Mouse (Mus musculus): ENCODE data around the gene Trex2.

DNA sequence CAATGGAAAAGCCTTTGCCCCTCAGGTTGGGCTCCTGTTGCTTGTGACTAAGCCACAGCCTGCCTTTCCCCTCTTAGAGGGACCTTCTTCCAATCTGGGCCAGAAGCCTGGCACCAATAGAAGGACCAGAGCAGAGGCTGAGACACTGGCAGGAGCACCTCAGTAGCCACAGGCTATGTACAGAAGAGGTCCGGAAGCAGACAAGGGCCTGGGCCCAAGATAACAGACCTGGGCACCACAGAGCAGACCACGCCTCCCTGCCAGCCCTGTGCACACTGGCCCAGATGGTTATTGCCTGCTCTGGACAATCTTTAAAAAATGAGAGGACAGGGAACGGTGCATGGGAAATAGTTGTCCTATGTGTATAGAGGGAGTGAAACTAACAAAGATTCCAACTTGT lies 36.6 kb upstream of the Trex2 start:
- TF ChIP-seq POLR2A (IDR thresholded peaks at IDR 0.05; ENCODE audit: low read depth, low read length) (no peak), CTCF (IDR thresholded peaks at IDR 0.05; ENCODE audit: extremely low read depth, insufficient read depth, insufficient read length, insufficient replicate concordance) (no peak)

All from spleen, adult 2 months (tissue).